Mouse (Mus musculus): Measurements from ENCODE around the gene Gm11060.

Gm11060 gene

DNA sequence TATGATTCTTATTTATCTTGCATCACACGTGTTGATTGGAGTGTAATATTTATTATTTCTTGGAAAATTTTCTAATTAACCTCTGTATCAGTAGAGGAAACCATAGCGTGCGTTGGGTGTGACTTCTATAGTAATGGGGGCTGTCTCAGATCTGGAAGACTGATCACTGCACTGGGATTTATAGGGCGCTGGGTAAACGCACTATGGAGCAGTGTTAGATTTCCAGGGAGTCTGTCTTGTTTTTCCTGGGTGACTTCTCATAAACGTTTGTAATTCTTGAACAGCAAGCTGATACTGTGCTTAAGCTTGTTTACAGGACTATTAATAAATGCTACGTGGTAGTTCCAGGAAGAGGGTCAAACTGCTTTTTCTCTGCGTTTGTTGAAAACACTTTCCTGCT is 25.9 kb downstream of the Gm11060 start:
- no peak for DNase-seq (ENCODE audit: low read depth, low spot score)

DNA sequence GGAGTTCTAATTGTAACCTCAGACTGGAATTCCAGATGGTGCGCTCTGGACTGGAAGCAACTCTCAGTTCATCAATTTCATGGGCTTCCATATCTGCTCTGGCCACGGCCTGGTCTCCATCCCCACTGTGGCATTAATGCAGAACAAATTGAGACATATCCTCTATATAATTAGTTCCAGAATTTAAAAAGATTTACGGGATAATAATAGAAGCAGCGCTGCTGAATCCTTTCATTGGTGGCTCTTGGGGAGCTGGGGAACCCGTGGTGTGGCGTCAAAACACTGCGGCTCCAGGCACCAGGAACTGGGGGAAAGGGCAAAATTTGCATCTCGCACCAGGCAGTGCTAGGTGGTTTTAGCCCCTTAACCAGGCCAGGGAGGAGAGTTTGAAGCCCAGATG is 30.4 kb downstream of the Gm11060 start:
- DNase-seq (ENCODE audit: low read depth, low spot score), result no peak

DNA sequence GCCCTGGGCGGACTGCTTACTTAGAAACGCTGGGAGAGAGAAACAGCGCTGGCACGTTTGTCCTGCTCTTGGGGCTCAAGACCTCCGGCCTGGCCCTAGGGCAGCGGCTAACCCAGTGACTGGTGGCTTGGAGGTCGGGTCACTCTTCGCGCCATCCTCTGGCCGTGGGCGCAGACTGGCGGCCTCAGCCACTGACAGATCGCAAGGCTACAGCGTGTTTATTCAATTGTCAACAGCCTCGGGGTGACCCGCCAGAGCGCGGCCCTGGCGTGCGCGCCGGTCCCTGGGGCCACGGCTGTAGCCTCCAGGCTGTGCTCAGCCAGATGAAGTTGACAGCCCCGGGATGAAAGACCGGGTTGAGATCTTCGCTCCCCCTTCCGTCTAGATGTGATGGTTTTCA is 31.1 kb downstream of the Gm11060 start:
- peak; percentile 50 for DNase-seq (ENCODE audit: low read depth, low spot score)

DNA sequence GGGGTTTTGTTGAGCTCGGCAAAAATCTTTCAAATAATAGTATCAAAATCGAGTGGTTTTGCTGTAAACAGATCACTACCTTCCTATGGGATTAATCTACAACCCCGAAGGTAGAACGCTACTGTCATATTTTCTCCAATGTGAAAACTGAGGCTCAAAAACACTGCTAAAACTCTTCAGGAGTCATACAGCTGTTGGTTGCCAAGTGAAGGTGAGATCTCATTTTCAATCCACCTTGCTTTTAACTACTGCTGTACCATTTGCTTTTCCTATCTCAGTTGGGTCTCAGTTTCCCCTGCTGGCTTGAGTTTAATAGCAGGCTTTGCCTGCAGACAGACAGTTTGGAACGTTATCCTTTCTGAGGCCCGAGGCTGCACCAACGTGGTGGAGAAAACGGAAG is 31.6 kb downstream of the Gm11060 start:
- no peak for DNase-seq (ENCODE audit: low read depth, low spot score)

DNA sequence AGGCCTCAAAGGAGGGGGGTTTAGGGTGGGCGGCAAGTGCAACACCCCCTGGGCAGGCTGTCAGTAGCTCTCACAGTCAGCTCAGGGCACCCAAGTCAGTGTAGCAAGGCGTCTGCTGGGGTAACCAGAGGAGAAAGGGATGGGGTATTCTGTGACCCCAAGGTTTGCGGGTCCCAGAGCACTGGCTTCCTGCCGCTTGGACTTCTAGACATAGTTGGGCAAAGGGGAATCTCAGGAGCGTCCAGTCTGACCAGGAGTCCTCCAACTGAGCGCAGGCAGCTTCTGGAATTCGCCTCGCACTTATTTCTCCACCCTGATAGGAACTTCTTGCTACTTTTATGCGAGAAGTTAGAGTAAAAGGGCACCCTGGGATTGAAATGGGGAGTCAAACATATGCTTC is 32.1 kb downstream of the Gm11060 start:
- DNase-seq (ENCODE audit: low read depth, low spot score), result no peak

DNA sequence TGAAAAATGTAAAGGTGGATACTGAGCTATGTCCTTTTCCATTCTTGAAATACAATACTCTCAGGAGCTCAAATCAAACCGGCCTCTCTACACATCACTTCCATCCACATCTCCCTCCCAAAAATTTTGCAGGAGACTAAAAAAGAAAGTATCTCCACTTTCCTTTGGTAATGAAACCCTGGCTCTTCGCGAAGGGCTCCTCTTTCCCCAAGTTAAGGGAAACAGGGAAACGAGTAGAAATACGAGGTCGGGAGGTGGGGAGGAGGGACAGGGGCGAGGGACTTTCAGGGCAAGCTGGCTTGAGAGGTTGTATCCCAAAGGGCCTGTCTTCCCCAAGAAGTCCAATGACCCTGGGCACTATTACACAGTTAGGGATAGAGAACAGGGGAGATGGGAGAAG is 32.6 kb downstream of the Gm11060 start:
- DNase-seq (ENCODE audit: low read depth, low spot score), result no peak

DNA sequence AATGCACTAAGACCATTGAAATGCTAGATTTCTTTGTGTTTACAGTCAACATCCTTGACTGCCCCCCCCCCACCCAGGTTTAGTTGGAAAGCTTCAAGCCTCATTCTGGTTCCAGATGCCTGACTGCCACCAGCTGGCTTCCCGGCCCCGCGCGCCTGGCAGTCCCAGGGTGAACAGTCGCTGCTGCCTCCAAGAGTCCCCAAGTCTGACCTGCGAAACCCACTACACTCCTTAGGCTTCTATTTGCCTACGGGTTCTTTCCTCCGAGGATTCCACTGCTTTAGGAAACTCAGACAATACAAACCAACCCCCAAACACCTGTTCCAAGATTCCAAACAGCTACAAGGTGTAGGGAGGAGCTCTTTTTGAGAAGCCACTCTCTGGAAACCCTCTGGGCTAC is 33.4 kb downstream of the Gm11060 start:
- DNase-seq (ENCODE audit: low read depth, low spot score), result no peak

DNA sequence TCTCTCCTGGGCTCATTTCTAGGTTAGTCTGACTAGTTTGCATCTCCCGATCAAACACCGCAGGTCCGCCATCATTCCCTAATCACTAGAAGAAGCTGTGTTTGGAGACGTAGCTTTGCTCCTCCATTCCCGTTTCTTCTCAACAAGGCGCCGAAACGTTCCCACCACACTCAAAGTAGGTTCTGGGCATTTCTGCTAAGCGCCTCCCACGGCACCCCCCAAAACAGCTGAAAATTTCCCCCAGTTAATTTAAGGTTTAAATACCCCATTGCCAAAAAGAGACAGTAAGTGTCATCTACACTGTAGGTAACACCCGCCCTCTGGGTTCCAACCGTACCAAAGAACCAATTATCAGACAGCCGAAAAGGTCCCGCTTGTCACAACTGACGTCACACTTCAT is 33.8 kb downstream of the Gm11060 start:
- no peak for DNase-seq (ENCODE audit: low read depth, low spot score)

DNA sequence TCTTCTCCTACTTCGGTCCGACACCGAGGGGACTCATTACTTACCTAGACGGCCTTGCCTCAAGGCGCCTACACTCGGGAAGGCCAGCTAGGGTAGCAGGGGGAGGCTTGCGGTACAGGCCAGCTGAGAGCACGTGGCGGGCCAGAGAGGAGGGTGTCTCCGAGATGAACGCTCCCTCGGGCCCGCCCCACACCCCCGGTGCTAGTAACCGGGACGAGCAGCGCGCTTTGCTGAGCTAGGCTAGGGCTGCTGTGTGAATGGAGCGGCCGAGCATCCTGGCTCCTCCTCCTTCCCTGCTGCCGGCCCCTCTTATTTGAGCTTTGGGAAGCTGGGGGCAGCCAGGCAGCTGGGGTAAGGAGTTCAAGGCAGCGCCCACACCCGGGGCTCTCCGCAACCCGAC is 34.5 kb downstream of the Gm11060 start, which contains the start of gene Wt1:
TSS of gene Wt1 (plus strand) at position 251 of the 400 bp plus-strand sequence.
- DNase-seq (ENCODE audit: low read depth, low spot score), result peak; percentile 81

DNA sequence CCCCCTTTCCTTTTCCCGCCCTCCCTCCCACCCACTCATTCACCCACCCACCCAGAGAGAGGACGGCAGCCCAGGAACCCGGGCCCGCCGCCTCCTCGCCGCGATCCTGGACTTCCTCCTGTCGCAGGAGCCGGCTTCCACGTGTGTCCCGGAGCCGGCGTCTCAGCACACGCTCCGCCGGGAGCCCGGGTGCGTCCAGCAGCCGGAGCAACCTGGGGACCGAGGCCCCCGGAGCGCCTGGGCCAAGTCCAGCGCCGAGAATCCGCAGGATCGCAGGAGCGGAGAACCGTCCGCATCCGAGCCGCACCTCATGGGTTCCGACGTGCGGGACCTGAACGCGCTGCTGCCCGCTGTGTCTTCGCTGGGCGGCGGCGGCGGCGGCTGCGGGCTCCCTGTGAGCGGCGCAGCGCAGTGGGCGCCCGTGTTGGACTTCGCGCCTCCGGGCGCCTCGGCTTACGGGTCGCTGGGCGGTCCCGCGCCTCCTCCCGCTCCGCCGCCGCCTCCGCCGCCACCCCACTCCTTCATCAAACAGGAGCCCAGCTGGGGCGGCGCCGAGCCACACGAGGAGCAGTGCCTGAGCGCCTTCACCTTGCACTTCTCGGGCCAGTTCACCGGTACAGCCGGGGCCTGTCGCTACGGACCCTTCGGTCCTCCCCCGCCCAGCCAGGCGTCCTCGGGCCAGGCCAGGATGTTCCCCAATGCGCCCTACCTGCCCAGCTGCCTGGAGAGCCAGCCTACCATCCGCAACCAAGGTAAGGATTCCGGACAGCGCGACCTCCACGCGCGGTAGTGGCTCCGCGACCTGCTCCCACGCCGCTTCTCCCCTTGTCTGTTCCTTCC is 35.1 kb downstream of the Gm11060 start:
- DNase-seq (ENCODE audit: low read depth, low spot score), result peak; percentile 67

DNA sequence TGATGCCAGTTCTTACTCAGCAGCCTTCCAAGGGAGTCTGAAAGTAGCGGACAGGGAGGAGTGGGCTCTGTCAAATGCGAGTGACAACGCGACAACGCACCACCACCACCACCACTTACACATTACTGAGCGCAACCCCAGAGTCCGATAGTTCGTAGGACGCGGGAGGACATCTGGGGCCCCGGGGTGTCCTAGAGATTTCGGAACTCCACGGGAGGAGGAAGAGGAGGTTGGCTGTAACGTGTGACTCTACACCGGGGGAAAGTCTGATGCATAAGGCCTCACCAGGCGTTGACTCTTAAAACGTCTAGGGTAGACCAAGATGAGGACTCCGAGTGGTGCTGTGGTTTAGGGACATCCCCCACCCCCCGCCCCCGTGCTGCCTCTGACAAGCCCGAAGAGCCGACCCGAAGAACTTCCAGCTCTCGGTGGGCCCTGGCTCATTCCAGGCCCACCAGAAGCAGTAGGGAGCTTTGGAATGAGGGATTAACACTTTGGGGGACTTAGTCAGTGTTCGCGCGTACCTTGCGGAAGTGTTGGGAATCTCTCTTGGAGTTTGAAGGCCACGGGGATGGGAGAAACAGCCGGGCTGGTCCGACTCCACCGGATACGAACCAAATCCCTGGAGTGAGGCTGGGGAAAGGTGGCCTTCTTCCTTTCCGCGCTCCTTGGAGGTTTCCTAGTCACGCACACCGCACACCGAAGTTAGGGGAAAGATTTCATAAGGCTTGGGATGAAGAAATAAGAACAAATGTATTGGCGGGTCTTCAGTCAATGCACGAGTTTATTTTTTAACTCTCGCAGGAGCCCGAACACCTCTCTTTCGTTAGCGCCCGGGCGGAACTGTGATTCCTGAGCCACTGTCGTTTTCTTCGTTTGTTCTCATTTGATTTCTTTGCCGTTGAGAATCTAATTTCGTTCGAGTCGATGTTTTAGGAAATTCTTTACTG is 36.0 kb downstream of the Gm11060 start:
- peak; percentile 69 for DNase-seq (ENCODE audit: low read depth, low spot score)

DNA sequence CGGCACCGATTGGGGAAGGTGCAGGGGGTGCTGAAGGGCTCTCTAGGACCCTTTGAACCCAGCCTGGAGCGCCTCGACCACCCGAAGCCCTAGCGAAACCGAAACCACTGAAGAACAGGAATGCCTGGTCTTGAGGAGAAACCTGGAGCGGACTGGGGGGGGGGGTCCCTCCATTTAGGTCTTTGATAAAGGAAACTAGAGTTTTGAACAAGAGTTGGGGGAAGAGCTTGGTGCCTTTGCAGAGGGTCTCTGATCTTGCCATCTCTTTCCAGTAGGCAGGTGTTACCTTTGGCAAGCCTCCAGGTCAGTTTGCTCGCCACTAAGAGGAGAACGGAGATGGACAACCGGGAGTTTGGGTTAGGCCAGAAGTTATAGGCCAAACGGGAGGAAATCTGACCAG is 36.7 kb downstream of the Gm11060 start:
- no peak for DNase-seq (ENCODE audit: low read depth, low spot score)

DNA sequence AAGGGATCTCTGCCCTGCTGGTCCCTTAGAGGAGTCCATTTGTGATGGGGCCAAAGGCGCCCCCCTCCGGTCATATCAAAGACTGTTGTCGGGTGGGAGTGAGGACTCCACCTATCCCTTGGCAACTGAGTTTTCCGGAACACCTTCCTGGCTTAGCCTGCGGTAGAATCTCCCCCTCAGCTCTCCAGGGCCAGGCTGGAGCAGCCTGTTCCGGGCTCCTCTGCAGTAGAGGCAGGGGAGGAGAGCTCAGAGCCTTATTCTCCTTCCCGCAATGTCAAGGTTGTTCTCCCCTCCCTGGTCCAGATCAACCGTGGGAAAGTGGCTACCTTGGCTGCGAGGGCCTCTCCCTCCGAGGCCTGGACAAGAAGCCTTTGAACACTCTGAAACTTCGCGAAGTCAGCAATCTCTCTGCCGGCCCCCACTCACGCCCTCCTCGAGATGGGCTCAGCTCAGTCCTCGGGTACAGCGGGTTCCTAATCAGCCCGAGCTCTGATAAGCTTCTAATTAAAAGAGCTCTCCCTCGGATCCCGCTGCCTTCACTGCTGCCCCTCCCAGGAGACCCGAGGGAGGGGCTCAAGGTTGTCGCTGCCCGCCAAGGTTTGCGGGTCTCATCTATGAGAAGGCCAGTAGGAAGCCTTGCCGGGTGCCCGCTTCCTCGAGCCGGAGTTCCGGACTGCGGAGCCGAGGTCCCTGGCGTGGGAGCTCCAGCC is 38.7 kb downstream of the Gm11060 start:
- DNase-seq (ENCODE audit: low read depth, low spot score), result peak; percentile 70

DNA sequence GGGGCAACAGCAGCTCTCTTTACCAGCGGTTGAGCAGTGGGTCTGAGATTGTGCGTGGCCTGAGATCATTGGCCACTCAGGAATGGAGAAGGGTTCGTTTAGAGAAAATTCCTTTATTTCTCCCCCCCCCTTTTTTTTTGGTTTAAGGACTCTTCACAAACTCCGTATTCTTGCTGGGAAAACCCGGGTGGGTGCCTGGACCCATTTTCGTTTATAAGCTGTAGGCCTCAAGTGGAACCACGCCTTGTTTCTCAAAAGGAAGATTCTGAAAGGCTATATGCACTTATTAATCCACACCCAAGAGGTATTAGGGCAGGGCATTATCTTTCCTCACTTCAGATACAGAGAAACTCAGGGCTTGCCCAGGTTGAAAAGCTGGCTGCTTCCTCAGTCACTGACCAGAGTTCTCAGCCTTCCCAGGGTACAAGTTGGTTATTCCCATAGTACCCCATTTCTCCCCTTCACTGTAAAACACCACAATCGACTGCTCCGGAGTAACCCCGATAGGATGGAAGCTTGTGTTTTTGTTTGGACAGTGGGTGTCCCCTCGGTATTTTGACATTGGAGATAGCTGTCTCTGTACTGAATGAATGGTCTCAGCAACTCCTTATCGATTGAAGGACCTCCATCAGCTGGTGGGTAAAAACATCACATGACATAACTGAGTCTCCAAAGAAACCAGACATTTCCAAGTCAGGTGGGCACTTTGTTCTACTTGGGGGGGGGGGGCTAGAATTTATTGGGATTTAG is 39.4 kb downstream of the Gm11060 start:
- no peak for DNase-seq (ENCODE audit: low read depth, low spot score)

DNA sequence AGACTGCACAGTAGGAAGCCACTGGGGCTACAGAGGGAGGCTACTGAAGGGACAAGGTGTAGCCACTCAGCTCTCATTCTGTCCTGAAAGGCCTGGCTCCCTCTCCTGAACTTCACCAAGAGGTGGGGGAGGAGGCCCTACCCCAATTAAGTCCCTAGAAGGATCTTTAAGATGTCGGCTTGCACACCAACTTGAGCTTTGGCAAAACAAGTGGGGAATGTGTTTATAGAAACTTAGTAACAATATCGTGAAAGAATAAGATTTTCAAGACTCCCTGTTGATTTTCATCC is 39.9 kb downstream of the Gm11060 start:
- no peak for DNase-seq (ENCODE audit: low read depth, low spot score)

DNA sequence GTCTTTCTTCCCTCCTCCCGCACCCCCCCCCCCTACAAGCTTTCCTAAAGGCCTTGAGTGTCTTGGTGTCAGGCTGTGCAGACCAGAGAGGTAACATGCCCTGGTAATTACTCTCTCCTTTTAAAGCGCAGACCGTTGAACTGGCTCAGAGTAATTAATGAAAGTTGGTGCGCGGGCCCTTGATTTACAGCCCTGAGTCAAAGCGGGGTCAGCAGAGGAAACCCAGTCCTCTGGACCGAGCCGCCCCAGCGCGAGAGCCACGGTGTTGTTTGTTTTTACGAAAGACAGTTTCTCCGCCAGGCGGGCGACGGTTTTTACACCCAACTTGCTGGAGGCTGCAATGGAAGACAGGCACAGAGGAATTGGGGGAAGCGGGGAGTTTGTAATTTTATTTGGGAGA is 40.5 kb downstream of the Gm11060 start:
- DNase-seq (ENCODE audit: low read depth, low spot score), result no peak

DNA sequence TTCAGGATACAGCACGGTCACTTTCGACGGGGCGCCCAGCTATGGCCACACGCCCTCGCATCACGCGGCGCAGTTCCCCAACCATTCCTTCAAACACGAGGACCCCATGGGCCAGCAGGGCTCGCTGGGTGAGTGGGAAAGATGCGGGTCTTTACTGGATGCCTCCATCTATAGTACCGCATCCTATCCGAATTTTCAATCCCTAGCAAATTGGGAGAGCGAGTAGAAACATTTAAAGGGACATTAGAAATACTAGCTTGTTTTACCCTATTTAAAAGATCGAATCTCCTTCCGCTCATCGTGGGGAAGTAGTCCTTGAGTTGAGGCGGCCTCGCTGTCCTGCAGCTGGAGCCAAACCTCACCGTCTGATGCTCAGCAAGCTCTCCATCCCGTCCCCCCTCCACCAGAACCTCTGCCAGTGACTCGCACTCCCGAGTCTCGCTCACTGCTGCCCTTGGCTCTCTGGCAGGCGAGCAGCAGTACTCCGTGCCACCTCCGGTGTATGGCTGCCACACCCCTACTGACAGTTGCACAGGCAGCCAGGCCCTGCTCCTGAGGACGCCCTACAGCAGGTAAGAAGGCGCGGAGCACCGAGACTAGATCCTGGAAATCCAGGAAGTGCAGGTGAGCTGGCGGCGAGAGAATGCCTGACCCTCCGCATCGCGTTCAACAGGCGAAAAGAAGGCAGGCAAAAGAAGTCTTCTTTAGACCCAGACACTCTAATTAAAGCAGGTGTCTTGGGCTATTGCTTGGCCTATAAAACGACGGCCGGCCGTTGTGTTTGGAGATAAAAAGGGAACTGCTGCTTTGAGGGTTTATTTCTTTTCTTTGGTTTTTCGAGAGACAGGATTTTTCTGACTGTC is 41.3 kb downstream of the Gm11060 start:
- DNase-seq (ENCODE audit: low read depth, low spot score), result no peak

DNA sequence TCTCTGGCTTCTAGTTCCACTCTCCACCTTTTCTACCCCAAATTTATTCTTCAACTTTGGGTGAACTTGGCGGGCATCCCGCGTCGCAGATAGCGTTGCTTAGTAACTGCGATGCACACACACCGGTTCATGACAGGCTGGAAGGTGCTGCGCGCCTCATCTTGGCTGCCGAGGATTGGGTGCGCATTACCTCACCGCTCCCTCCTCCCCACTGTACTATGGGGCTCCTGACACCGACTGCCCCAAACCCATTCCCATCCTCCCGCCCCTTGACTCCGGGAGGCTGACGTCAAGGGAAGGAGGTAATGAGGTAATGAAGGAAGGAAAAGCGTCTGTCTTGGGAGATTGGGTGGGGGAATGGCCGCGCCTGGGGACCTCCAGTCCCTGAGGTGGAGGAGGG is 42.5 kb downstream of the Gm11060 start:
- no peak for DNase-seq (ENCODE audit: low read depth, low spot score)

DNA sequence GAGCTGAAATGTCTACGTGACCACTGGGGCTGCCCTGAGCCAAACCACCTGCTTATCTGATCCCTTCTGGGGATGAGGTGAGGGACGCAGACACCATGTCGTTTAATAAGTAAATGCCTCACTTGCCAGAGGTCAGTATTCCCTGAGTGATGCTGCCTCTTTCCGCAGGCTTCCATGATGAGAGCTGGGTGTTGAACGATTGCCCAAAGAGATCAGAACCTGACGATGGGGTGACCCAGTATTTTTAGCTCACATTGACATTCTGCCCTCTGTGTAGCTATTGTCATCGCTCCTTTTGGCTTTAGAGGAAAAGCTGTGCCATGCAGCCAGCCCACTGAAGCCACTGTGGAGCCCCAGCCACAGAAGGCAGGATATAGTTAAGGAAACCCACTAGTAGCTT is 47.7 kb downstream of the Gm11060 start:
- DNase-seq (ENCODE audit: low read depth, low spot score), result no peak

DNA sequence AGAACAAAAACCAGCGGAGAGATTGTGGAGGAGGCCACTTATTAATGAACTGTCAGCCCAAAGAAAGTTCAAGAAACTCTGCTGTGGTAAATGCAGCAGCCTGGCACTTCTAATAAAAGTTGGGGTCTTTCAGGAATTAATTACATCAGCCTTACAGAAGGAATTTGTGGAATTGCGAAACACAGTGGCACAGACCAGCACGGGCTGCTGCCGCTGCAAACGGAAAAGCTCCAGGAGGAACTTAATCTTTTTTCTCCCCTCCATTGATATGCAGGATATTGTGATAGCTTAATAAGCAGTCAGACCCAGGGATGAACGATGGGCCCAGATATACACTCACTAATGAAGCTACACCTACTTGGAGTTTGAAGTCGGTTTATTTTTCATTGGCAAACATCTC is 49.6 kb downstream of the Gm11060 start:
- DNase-seq (ENCODE audit: low read depth, low spot score), result no peak

Measured in ZHBTc4 (cell line).